Mouse (Mus musculus): ENCODE measurements around the gene Ric8a.

GRCm38 (mm10) chr7:140836243-140837115 lies 20.3 kb upstream of the Ric8a start:
- no peak for TF ChIP-seq CTCF (IDR thresholded peaks at IDR 0.05; ENCODE audit: borderline replicate concordance, insufficient read depth, low read depth, low read length)
- no peak for TF ChIP-seq POLR2A (IDR thresholded peaks at IDR 0.05; ENCODE audit: borderline replicate concordance, insufficient read depth, low read length)
